8 mouse cellular contexts compared by ENCODE assay signal in genomic region chr11:31828011-31828770, GRCm38 (mm10). TPM values are rescaled to one million over a fixed set of nuclear protein-coding genes. Genes with fewer than 3 reads are reported as not detected.
DNase-seq lines count a peak whose midpoint lies in the region; ATAC-seq lines count a peak whose summit lies in the region.
"Had no signal": no experiment of that assay in that cellular context is flagged by ENCODE, and none has a peak within 500 bp of the region (broad histone marks: within the 10 kb centered on the region; RNA-seq: fewer than 3 reads in every experiment).

No protein-coding gene starts in this region.

- H3K4me2 ChIP-seq in neural tube, embryonic 13.5 days: no peak overlapping the region
- H3K4me2 ChIP-seq in liver, embryonic 13.5 days: no peak overlapping the region
- H3K4me2 ChIP-seq: limb, embryonic 13.5 days had no signal

- H3K4me3 ChIP-seq in neural tube, embryonic 13.5 days: no peak overlapping the region
- H3K4me3 ChIP-seq in liver, embryonic 13.5 days (replicated peaks): no peak overlapping the region
- H3K4me3 ChIP-seq: limb, embryonic 13.5 days had no signal

- WGBS in neural tube, embryonic 13.5 days: 67% methylated on average over 4 of the region's 4 CpGs
- WGBS in liver, embryonic 13.5 days (ENCODE audit: insufficient replicate concordance): 77% methylated on average over 4 of the region's 4 CpGs

- H3K9ac ChIP-seq in neural tube, embryonic 13.5 days: no peak overlapping the region
- H3K9ac ChIP-seq in liver, embryonic 13.5 days: peak overlapping the region; percentile 46; the same call in 1 of the 2 replicates
- H3K9ac ChIP-seq: limb, embryonic 13.5 days had no signal

- no peak for ATAC-seq in neural tube, embryonic 13.5 days (ENCODE audit: low read depth)
- ATAC-seq in liver, embryonic 13.5 days (ENCODE audit: low read depth): no peak

- intact Hi-C loops in gastrocnemius, postnatal 14 days (cut with DNase I; ENCODE audit: low total_unique reads): no loop called here

- no peaks in the 10 kb centered on the region for H3K9me3 ChIP-seq in neural tube, embryonic 13.5 days
- no peaks in the 10 kb centered on the region for H3K9me3 ChIP-seq in liver, embryonic 13.5 days (replicated peaks)
- H3K9me3 ChIP-seq: limb, embryonic 13.5 days had no signal

- no peaks in the 10 kb centered on the region for H3K36me3 ChIP-seq in neural tube, embryonic 13.5 days
- no peaks in the 10 kb centered on the region for H3K36me3 ChIP-seq in liver, embryonic 13.5 days
- H3K36me3 ChIP-seq: limb, embryonic 13.5 days had no signal

- no peaks in the 10 kb centered on the region for H3K27me3 ChIP-seq in neural tube, embryonic 13.5 days
- H3K27me3 ChIP-seq in liver, embryonic 13.5 days: no peaks in the 10 kb centered on the region
- H3K27me3 ChIP-seq: limb, embryonic 13.5 days had no signal

- DNase-seq in neural tube, embryonic 10.5 days (ENCODE audit: extremely low spot score, low spot score): no peak
- peak; percentile 50 for DNase-seq in gastrocnemius, postnatal 14 days
- no peak for DNase-seq in liver, embryonic 13.5 days
- no peak for DNase-seq in spleen, adult 18-20 months
- no peak for DNase-seq in layer of hippocampus, postnatal 10 days (ENCODE audit: low spot score in 2 of 2)
- no peak for DNase-seq in layer of hippocampus, postnatal 25 days (ENCODE audit: extremely low spot score in 1 of 2, low spot score in 1 of 2)

- H3K27ac ChIP-seq in neural tube, embryonic 13.5 days (replicated peaks): 0 out of 2 replicates have a peak overlapping the region, but pooled peaks have one; percentile 28
- H3K27ac ChIP-seq in liver, embryonic 13.5 days: peak overlapping the region; percentile 79
- H3K27ac ChIP-seq: limb, embryonic 13.5 days had no signal

- peaks cover 27% of the 10 kb centered on the region for H3K4me1 ChIP-seq in neural tube, embryonic 13.5 days (replicated peaks)
- H3K4me1 ChIP-seq in liver, embryonic 13.5 days (replicated peaks): peaks cover 94% of the 10 kb centered on the region

RNA-seq across cellular contexts. Expression of gene Cpeb4, which starts 43.8 kb away (rescaled TPM):
- polyA plus RNA-seq in neural tube, embryonic 13.5 days (2015; fragmentation: Nextera tagmentation; extraction: Ambion mirVana): 15.1 and 18.2 TPM in 2 replicates
- 10 to 100 TPM; 63.1 to 66.2 TPM for total RNA-seq in gastrocnemius, postnatal 14 days (2021)
- polyA plus RNA-seq in liver, embryonic 13.5 days (2015; fragmentation: Nextera tagmentation; extraction: Ambion mirVana): 14.3 and 21.6 TPM in 2 replicates
- total RNA-seq in layer of hippocampus, postnatal 10 days (2021): 100 to 1,000 TPM; 134 to 142 TPM
- total RNA-seq in layer of hippocampus, postnatal 25 days (2021): 100 to 1,000 TPM; 134 to 156 TPM
